Mouse (Mus musculus) intestine, embryonic 15.5 days (tissue): Measurements from ENCODE around the gene Gapdh. TPM values are rescaled to one million over a fixed set of nuclear protein-coding genes. Genes with fewer than 3 reads are reported as not detected.

Source experiments
- ATAC-seq: fragments of 200-750 bp; cut with Nextera tagmentation; 2 replicates; pipeline ENCODE4 v1.8.0; 2017; ENCODE audit warnings: moderate TSS enrichment, moderate library complexity
- H3K27ac ChIP-seq: fragments of 300-500 bp; sonication (generic); 2 replicates; pipeline ENCODE4 v1.5.1; 2015; ENCODE audit warnings: mild to moderate bottlenecking, inconsistent platforms
- H3K27me3 ChIP-seq: fragments of 300-500 bp; sonication (generic); replicated peaks from 2 replicates; pipeline ENCODE4 v1.6.1; 2015; ENCODE audit warnings: inconsistent platforms
- H3K36me3 ChIP-seq: fragments of 300-500 bp; sonication (generic); 2 replicates; pipeline ENCODE4 v1.6.1; 2015; ENCODE audit warnings: inconsistent platforms
- H3K4me1 ChIP-seq: fragments of 300-500 bp; sonication (generic); replicated peaks from 2 replicates; pipeline ENCODE4 v1.6.1; 2015; ENCODE audit warnings: inconsistent platforms
- H3K4me2 ChIP-seq: fragments of 300-500 bp; sonication (generic); replicated peaks from 2 replicates; pipeline ENCODE4 v1.6.1; 2015; ENCODE audit warnings: mild to moderate bottlenecking, inconsistent platforms
- H3K4me3 ChIP-seq: fragments of 300-500 bp; sonication (generic); replicated peaks from 2 replicates; pipeline ENCODE4 v1.5.1; 2015; ENCODE audit warnings: inconsistent platforms
- H3K9ac ChIP-seq: fragments of 300-500 bp; sonication (generic); 2 replicates; pipeline ENCODE4 v1.6.1; 2015; ENCODE audit warnings: inconsistent platforms
- H3K9me3 ChIP-seq: fragments of 300-500 bp; sonication (generic); 2 replicates; pipeline ENCODE4 v1.6.1; 2016; ENCODE audit warnings: inconsistent platforms
- WGBS: fragments of 180-500 bp; shearing (Covaris S2); methylation state at CpG from one replicate; pipeline ENCODE4 v1.1.7; 2015; 5-methylcytosine and 5-hydroxymethylcytosine counted together
- polyA plus RNA-seq: library from polyadenylated mRNA; unstranded; fragments of >200 nt; fragmentation: Nextera tagmentation; extraction: Ambion mirVana; gene quantifications from 2 replicates; pipeline ENCODE4 v1.2.1, GENCODE M21; 2015

Gene Gapdh
- polyA plus RNA-seq, 1 experiment from 2014 or later: 2,316 TPM

DNA sequence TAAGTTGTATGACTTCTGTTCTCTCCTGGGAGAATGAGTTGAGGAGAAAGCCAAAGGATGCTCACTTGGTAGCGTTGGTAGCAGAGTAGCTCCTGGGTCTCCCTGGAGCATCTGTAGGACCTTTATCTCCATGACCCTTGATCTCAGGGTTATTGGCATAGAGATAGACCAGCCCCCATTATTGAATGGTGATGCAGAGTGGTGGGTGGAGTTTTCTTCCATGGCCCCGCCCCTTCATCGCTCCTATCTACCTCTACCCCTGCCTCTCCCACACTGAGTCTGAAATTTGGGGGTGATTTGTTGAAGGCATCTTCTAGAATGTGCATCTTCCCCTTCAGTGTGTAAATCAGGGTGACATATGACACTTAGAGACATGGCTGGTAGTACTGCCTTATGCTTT, 9.8 kb downstream of the Gapdh start:
- Histone ChIP-seq H3K4me2 (no peak overlapping the region), H3K9me3 (no peaks in the 10 kb centered on the region), H3K9ac (no peak overlapping the region), H3K36me3 (peaks cover 13% of the 10 kb centered on the region), H3K4me3 (no peak overlapping the region), H3K27me3 (no peaks in the 10 kb centered on the region), H3K4me1 (peaks cover 13% of the 10 kb centered on the region; the same call in 1 of the 2 replicates), H3K27ac (no peak overlapping the region)
- no peak for ATAC-seq
- 90% methylated on average over 3 of the region's 3 CpGs for WGBS

GRCm38 (mm10) chr6:125155262-125155661, 11.0 kb downstream of the Gapdh start:
- H3K4me2 ChIP-seq: no peak overlapping the region
- no peak for ATAC-seq
- no peaks in the 10 kb centered on the region for H3K27me3 ChIP-seq
- H3K9ac ChIP-seq: no peak overlapping the region
- H3K9me3 ChIP-seq: no peaks in the 10 kb centered on the region
- 74% methylated on average over 8 of the region's 8 CpGs for WGBS
- no peak overlapping the region for H3K4me3 ChIP-seq
- peaks cover 2% of the 10 kb centered on the region; the same call in 1 of the 2 replicates for H3K4me1 ChIP-seq
- H3K27ac ChIP-seq: no peak overlapping the region
- peaks cover 9% of the 10 kb centered on the region for H3K36me3 ChIP-seq

DNA sequence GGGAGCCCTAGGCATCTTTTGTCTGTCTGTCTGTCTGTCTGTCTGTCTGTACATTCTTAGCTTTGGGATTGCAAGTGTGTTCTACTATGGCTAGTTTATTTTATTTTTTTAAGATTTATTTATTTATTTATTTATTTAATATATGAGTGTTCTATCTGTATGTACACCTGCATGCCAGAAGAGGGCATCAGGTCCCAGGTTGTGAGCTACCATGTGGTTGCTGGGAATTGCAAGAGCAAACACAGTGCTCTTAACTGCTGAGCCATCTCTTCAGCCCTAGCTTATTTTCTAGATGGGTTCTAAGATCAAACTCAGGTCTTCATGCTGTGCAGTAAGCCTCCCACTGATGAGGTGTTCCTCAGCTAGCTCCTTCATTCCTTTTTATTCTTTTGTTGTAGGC, 11.7 kb downstream of the Gapdh start:
- no peaks in the 10 kb centered on the region for H3K9me3 ChIP-seq
- H3K9ac ChIP-seq: no peak overlapping the region
- H3K4me3 ChIP-seq: no peak overlapping the region
- H3K36me3 ChIP-seq: peaks cover 12% of the 10 kb centered on the region
- H3K4me2 ChIP-seq: no peak overlapping the region
- H3K27me3 ChIP-seq: no peaks in the 10 kb centered on the region
- H3K27ac ChIP-seq: no peak overlapping the region
- ATAC-seq: no peak
- H3K4me1 ChIP-seq: peaks cover 1% of the 10 kb centered on the region; the same call in 1 of the 2 replicates

- Histone ChIP-seq H3K9ac (no peak overlapping the region), H3K4me1 (peaks cover 10% of the 10 kb centered on the region), H3K27ac (no peak overlapping the region), H3K9me3 (no peaks in the 10 kb centered on the region), H3K4me2 (no peak overlapping the region), H3K27me3 (no peaks in the 10 kb centered on the region), H3K36me3 (peaks cover 7% of the 10 kb centered on the region), H3K4me3 (no peak overlapping the region)
- 94% methylated on average over 4 of the region's 4 CpGs for WGBS
- ATAC-seq: no peak
These were observed 12.6 kb downstream of the Gapdh start for GRCm38 (mm10) chr6:125153682-125154081.

- H3K9me3 ChIP-seq: no peaks in the 10 kb centered on the region
- H3K4me1 ChIP-seq: peaks cover 16% of the 10 kb centered on the region
- no peak overlapping the region for H3K27ac ChIP-seq
- no peak overlapping the region for H3K4me2 ChIP-seq
- no peak for ATAC-seq
- H3K27me3 ChIP-seq: no peaks in the 10 kb centered on the region
- no peak overlapping the region for H3K4me3 ChIP-seq
- no peak overlapping the region for H3K9ac ChIP-seq
- peaks cover 6% of the 10 kb centered on the region; the same call in 1 of the 2 replicates for H3K36me3 ChIP-seq
- 86% methylated on average over 5 of the region's 5 CpGs for WGBS
These were observed 13.3 kb downstream of the Gapdh start for GRCm38 (mm10) chr6:125153018-125153389.

DNA sequence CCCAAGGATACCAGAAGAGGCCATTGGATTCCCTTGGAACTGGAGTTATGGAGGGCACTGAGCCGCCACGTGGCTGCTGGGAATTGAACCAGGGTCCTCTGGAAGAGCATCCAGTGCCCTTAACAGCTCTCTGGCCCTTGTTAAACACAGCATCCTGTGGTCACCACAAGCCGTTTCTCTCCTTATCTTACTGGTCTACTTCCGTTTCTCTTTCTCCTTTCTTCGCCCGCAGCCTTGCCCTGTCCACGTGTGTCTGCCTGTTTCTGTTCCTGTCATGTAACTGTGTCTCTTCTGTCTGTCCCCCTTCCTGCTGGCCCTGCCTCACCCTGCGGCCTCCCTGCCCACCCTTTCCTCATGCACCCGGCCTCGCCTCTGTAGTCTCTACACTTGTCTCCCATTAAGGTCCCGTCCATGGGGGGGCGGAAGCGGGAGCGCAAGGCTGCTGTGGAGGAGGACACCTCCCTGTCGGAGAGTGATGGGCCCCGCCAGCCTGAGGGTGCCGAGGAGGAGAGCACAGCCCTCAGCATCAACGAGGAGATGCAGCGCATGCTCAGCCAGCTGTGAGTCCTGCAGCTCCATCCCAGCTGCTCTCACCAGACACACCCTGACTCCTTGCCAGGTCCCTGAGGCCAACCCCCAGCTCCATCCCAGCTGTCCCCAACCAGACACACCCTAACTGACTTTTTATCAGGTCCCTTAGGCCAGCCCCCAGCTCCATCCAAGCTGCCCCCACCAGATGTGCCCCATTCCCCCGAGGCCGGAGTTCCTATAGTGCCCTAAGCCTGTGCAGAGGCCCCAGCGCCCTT, 13.9 kb downstream of the Gapdh start:
- Histone ChIP-seq H3K4me2 (no peak overlapping the region), H3K9me3 (no peaks in the 10 kb centered on the region)
- ATAC-seq: no peak

DNA sequence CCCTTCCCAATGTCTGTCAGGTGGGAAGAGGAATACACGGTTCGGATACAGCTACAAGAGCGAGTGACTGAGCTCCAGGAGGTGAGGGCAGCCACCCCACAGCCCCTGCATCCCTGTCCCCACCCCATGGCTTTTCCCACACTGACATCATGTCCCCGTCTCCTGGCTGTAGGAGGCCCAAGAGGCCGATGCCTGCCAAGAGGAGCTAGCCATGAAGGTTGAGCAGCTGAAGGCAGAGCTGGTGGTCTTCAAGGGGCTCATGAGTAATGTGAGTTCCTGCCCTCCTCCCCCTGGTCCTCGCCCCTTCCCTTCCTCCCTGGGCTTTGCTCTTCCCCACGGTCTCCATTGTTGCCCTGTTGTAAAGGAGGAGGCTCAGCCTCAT, 16.7 kb downstream of the Gapdh start:
- Histone ChIP-seq H3K4me1 (peaks cover 39% of the 10 kb centered on the region), H3K4me3 (no peak overlapping the region), H3K36me3 (peaks cover 3% of the 10 kb centered on the region; the same call in 1 of the 2 replicates), H3K4me2 (no peak overlapping the region), H3K27me3 (no peaks in the 10 kb centered on the region), H3K9me3 (no peaks in the 10 kb centered on the region), H3K27ac (0 out of 2 replicates have a peak overlapping the region, but pooled peaks have one; percentile 9), H3K9ac (0 out of 2 replicates have a peak overlapping the region, but pooled peaks have one; percentile 30)
- 79% methylated on average over 7 of the region's 7 CpGs for WGBS
- ATAC-seq: no peak

More for the DNA sequence above, 13.9 kb downstream of the Gapdh start:
- peaks cover 17% of the 10 kb centered on the region for H3K4me1 ChIP-seq
- H3K9ac ChIP-seq: no peak overlapping the region
- H3K27ac ChIP-seq: no peak overlapping the region
- WGBS: 76% methylated on average over 22 of the region's 22 CpGs
- no peak overlapping the region for H3K4me3 ChIP-seq
- peaks cover 3% of the 10 kb centered on the region; the same call in 1 of the 2 replicates for H3K36me3 ChIP-seq
- H3K27me3 ChIP-seq: no peaks in the 10 kb centered on the region

DNA sequence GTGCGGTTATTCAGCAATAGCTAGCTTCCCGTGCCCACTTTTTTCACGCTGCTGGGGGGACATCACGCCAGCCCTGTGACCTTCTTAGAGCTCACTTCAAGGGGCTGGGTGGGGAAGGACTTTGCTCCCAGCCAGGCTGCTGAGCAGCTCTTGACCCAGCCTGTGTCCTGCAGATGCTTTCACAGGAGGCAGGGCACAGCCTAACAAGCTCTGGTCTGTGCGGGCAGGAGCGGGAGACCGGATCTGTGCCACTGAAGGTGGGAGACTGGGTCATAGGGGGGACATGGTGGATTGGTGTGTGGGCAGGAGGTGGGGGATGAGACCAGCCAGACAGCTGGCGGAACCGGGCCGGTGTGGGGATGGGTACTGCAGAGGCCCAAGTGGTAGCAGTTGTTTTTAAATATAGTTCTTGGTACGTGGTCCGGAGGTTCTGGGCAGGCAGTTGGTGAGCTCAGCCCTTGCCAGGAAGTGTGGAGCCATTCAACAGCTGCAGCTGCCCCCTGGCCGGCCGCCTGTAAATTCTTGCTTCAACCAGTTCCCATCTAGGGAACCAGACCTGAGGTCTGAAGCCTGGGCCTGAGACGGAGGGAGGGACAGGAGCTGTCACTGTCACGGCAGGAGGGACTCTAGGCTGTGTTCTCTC, 17.2 kb downstream of the Gapdh start:
- Histone ChIP-seq H3K4me2 (no peak overlapping the region), H3K36me3 (peaks cover 5% of the 10 kb centered on the region; the same call in 1 of the 2 replicates), H3K27me3 (no peaks in the 10 kb centered on the region), H3K4me1 (peaks cover 40% of the 10 kb centered on the region), H3K9ac (peak overlapping the region; percentile 30; the same call in 1 of the 2 replicates), H3K9me3 (no peaks in the 10 kb centered on the region), H3K27ac (0 out of 2 replicates have a peak overlapping the region, but pooled peaks have one; percentile 15), H3K4me3 (no peak overlapping the region)
- WGBS: 73% methylated on average over 16 of the region's 16 CpGs
- no peak for ATAC-seq

DNA sequence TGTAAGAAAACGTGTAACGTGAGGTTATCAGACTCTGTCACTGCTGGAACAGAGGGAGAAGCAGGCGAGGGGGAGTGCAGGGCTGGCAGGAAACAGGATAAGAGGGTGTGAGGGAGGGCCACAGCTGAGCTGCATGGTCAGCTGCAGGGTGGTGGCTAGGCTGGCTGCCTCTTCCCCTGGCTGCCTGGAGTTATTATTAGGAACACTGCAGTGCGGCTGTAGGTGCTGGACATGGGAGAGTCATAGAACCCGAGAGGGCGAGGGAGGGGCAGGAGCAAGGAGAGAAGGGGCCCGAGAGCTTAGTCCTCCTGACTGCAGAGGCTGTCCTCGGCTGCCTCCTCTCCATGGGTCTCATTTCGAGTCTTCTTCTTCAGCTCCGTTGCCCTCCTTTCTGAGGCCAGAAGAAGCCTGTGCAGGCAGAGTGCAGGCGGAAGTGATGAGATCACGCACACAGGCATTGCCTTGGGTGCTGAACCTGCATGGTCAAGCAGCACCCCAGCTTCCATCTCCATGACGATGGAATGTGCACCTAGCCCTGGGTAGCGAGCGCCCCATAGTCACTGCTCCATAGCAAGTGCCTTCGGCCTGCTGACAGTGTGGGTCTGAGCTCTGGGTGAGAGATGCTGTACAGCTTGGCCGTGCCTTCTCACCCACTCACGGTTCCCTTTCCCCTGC, 17.9 kb downstream of the Gapdh start:
- H3K4me3 ChIP-seq: no peak overlapping the region
- no peaks in the 10 kb centered on the region for H3K27me3 ChIP-seq
- H3K4me2 ChIP-seq: no peak overlapping the region
- no peak for ATAC-seq
- H3K9ac ChIP-seq: 0 out of 2 replicates have a peak overlapping the region, but pooled peaks have one; percentile 30
- H3K4me1 ChIP-seq: peaks cover 40% of the 10 kb centered on the region
- no peaks in the 10 kb centered on the region for H3K9me3 ChIP-seq
- WGBS: 60% methylated on average over 18 of the region's 18 CpGs
- H3K27ac ChIP-seq: 0 out of 2 replicates have a peak overlapping the region, but pooled peaks have one; percentile 15
- peaks cover 8% of the 10 kb centered on the region; the same call in 1 of the 2 replicates for H3K36me3 ChIP-seq

GRCm38 (mm10) chr6:125147329-125147728, 18.9 kb downstream of the Gapdh start:
- Histone ChIP-seq H3K27ac (no peak overlapping the region), H3K36me3 (peaks cover 14% of the 10 kb centered on the region), H3K4me3 (no peak overlapping the region), H3K27me3 (no peaks in the 10 kb centered on the region), H3K4me2 (peak overlapping the region; percentile 74; the same call in 1 of the 2 replicates), H3K9ac (peak overlapping the region; percentile 5; the same call in 1 of the 2 replicates), H3K9me3 (no peaks in the 10 kb centered on the region), H3K4me1 (peaks cover 40% of the 10 kb centered on the region)
- no peak for ATAC-seq
- 54% methylated on average over 10 of the region's 10 CpGs for WGBS

DNA sequence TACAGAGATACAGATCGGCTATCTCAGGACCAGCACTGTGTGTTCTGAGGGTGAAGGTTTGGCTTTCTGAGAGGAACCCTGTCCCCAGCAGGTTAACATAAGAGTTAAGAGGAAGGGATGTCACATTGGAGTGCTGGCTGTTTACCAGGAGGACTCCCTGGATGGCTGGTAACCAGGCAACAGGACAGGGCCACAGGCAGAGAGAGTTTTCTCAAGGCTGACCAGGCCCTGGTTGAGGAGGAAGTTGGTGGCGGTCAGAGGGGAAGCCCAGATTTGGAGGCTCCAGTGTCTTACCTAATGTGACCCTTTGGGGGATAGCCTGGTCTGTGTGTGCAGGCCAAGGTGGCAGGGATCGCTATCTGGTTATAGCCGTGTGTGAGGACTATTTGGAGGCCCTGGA, 19.5 kb downstream of the Gapdh start:
- H3K4me1 ChIP-seq: peaks cover 40% of the 10 kb centered on the region

GRCm38 (mm10) chr6:125146148-125146547, 20.1 kb downstream of the Gapdh start:
- H3K27ac ChIP-seq: 0 out of 2 replicates have a peak overlapping the region, but pooled peaks have one; percentile 22
- ATAC-seq: no peak

More for the DNA sequence above, 19.5 kb downstream of the Gapdh start:
- peaks cover 20% of the 10 kb centered on the region for H3K36me3 ChIP-seq
- no peaks in the 10 kb centered on the region for H3K9me3 ChIP-seq
- 75% methylated on average over 4 of the region's 4 CpGs for WGBS
- ATAC-seq: no peak
- peak overlapping the region; percentile 74; the same call in 1 of the 2 replicates for H3K4me2 ChIP-seq
- H3K4me3 ChIP-seq: 0 out of 2 replicates have a peak overlapping the region, but pooled peaks have one; percentile 56
- H3K27ac ChIP-seq: no peak overlapping the region
- H3K9ac ChIP-seq: no peak overlapping the region; the same call in 1 of the 2 replicates
- H3K27me3 ChIP-seq: no peaks in the 10 kb centered on the region

More at GRCm38 (mm10) chr6:125146148-125146547, 20.1 kb downstream of the Gapdh start:
- Histone ChIP-seq H3K9ac (peak overlapping the region; percentile 69), H3K36me3 (peaks cover 26% of the 10 kb centered on the region), H3K9me3 (no peaks in the 10 kb centered on the region), H3K4me3 (peak overlapping the region; percentile 56), H3K4me2 (peak overlapping the region; percentile 74), H3K27me3 (no peaks in the 10 kb centered on the region), H3K4me1 (peaks cover 40% of the 10 kb centered on the region)
- WGBS: 61% methylated on average over 7 of the region's 7 CpGs
